Mouse (Mus musculus) hindlimb bud, embryonic 11.5 days (tissue): ENCODE measurements around the gene Lrfn4.

ENCODE experiments used
- DNase-seq: peaks from one replicate; pipeline ENCODE4 v3.0.0-alpha.2; 2012; ENCODE audit warnings: low read depth, low spot score; ENCODE audit errors: extremely low spot score

Gene Lrfn4

DNA sequence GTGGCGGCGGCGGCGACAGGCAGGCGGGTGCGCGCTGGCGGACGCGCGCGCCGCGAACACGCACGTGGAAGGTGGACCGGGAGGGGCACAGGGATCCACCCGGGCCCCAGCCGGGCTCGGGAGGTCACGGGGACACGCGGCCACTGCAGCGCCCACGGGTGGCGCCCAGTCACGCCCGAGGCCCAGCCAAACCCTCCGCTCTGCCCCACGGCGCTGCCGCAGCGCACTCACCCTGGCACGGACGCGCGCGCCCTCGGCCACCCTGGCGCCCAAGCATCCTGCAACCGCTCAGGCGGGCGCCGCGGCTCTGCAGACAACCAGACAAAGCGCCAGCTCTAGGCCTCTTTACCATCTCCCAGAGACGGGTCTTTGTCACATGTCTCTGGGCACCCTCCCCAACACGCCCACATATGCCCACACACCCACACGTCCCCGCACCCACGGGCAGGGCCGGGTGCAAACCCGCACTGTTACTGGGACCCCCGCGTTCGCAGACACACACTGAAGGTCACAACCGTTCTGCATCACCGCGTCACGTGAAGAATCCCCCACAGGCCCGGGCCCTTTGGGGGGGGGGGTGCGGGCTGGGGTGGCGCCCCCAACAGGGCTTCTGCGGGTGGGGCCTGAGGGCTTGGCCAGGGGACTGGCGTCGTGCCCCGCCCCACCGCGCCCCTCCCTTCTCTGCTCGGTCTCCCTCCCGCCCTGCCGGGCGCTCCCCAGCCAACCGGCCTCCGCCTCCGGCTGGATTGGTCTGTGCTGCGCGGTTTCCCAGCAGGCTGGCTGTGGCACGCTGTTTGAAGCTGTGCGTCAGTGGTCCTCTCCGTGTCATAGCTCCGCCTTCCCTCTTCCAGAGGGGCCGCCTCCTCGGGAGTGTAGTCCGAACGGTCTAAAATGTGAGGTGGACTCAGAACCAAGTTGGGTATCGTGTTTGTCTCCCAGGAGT lies at the start of gene Lrfn4:
Gene Lrfn4, minus strand, starts transcription at position 517 of the 943 bp plus-strand sequence.
- peak; percentile 79 for DNase-seq

DNA sequence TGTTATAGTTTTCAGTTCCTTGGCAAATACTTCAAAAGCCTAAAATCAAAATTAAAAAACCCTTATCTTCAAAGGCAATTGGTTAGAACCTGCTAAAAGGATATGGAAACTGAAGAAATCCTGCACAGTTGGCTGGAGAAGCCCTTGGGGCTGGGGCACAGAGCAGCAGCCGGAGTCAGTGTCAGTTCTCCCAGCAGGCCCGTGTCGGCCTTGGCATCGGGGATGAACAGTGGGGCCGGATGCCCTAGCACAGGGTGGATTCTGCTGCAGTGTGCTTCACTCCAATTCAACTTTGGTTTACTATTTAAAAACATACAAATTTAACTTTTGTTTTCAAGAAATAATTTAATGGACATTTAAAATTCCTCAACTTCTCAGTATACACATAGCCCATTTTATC lies 42.7 kb upstream of the Lrfn4 start:
- DNase-seq: no peak

DNA sequence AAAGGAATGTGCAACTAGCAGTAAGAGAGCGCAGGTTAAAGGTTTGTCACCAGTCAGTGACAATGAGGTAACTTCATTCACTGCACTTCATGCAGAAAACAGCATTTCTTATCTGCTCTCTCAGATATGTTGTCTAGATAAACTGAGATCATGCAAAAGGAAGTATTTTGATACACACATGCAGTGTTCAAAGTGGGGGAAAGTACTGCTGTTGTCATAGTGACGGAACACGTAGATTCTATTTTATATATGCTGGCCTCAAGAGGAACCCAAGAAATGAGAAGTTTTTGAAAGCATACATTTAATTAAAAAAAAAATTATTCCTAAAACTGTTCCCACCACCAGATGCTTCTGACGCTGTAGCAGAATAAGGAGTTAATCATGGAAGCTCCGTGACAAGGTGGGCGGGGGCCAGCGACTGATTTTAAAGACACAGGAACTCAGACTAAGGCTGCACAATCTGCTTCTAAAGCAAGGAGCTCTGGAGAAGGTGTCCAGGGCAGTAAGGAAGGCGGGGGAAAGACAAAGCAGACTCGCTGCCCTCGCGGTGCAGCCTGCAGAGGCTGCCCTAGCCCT lies 31.5 kb upstream of the Lrfn4 start:
- no peak for DNase-seq

GRCm38 (mm10) chr19:4644271-4644670 lies 28.8 kb upstream of the Lrfn4 start:
- DNase-seq: no peak

- DNase-seq: no peak
These were observed 20.5 kb upstream of the Lrfn4 start for GRCm38 (mm10) chr19:4635986-4636385.

DNA sequence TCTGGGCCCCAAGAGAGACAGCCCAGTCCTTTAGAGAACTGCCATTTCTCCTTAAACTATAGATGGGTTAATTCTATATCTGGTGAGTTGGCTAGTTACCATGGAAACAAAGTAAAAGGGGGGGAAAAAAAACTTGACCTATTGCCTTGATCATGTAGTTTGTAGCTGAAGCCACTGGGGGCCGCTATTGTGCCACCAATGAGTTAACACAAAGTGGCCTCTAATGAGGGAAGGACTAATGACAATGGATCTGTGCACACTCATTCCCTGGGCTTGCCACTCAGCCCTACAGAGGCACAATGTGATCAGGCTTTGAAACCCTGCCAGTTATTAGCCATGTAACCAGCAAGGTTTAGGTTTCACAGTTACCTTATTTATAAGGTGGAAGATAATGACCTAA lies 13.4 kb upstream of the Lrfn4 start:
- DNase-seq: peak; percentile 42

GRCm38 (mm10) chr19:4625829-4626535 lies 10.5 kb upstream of the Lrfn4 start:
- DNase-seq: no peak

GRCm38 (mm10) chr19:4625179-4625828 lies 9.8 kb upstream of the Lrfn4 start, which contains the start of gene Rce1:
Rce1 (minus strand) TSS chr19:4625641.
- no peak for DNase-seq

- DNase-seq: no peak
These were observed 9.1 kb upstream of the Lrfn4 start for GRCm38 (mm10) chr19:4624406-4625178.

- DNase-seq: no peak
These were observed 8.5 kb upstream of the Lrfn4 start for GRCm38 (mm10) chr19:4624006-4624405.

GRCm38 (mm10) chr19:4623419-4623818 lies 8.0 kb upstream of the Lrfn4 start:
- DNase-seq: no peak

- DNase-seq: no peak
These were observed 7.3 kb upstream of the Lrfn4 start for GRCm38 (mm10) chr19:4622780-4623179.

- DNase-seq: no peak
These were observed 5.3 kb upstream of the Lrfn4 start for GRCm38 (mm10) chr19:4620721-4621120.

- DNase-seq: no peak
These were observed 4.0 kb upstream of the Lrfn4 start for GRCm38 (mm10) chr19:4619461-4619860.

DNA sequence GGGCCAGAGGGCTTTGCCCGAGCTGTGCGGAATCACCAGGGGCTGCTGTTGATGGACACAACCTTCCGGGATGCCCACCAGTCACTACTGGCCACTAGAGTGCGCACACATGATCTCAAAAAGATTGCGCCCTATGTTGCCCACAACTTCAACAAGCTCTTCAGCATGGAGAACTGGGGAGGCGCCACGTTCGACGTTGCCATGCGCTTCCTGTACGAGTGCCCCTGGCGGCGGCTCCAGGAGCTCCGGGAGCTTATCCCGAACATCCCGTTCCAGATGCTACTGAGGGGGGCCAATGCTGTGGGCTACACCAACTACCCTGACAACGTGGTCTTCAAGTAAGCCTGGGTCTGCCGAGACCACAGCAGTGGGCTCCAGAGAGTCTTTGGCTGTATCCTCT lies 2.7 kb upstream of the Lrfn4 start:
- DNase-seq: no peak

DNA sequence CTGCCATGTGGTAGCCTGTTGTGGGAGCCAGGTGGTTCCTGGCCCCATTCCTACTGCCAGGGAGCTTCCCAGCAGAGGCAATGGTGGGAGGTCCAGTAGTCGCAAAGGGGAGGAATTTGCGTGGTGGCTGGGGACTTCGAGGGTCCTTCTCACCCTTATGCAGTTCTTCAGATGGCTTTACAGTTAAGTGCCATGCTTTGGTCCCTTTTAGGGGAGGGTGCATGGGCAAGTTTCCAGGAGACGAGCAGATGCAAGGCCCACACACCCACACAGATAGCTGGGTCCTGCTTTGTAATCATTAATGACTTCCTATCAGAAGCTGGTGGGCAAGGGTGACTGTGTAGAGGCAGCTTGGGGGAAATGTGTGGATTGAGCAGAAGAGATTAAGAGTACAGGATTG lies 1.1 kb upstream of the Lrfn4 start:
- no peak for DNase-seq

DNA sequence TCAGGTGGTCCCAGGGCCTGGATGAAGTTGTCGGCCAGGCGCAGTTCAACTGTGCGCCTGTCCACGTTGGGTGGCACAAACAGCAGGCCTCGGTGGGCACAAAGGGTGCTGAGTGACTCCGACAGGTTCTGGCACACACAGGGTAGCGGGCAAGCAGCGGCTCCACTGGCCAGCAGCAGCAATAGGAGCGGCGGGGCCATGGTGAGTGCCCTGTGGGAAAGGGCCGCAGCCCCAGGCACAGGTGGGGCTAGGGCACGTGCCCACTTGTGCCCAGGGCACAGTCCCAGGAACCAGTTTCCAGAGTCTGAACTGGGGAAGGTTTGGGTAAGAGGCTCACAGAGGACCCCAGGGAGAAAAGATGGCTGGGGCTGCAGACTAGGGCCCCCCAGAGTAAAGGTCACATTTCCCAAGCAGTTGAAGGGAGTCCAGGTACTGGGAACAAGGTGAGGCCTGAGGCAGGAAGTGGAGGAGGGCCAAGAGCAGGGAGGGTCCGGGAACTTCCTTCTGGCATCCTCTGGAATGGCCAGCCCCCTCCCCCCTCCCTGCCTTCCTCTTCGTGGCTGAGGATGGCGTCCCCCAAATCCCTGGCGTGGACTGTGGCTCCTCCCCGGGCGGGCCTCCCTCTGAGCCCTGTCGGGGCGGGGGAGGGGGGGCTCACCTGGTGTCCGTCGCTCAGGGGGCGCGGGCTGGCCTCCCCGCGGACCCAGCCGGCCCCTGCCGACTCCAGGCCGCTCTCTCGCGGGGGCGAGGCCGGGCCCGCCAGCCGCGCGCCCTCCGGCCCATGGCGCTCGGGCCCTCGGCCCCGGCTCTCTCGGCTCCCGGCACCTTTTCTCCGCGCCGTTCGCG lies 939 bp downstream of the Lrfn4 start:
- no peak for DNase-seq

- DNase-seq: no peak
These were observed 1.8 kb downstream of the Lrfn4 start for GRCm38 (mm10) chr19:4613464-4614304.
